Mouse (Mus musculus) brain, embryonic 18.5 days (tissue): ENCODE data around the gene Ern1.

Experiments used
- DNase-seq: peaks from one replicate; pipeline ENCODE4 v3.0.0-alpha.2; 2012; ENCODE audit warnings: low read depth, low spot score

The Ern1 gene

GRCm38 (mm10) chr11:106391546-106392188, 96.0 kb downstream of the Ern1 start:
- DNase-seq = peak; percentile 34

GRCm38 (mm10) chr11:106390757-106391156, 96.9 kb downstream of the Ern1 start:
- DNase-seq = no peak

GRCm38 (mm10) chr11:106389611-106390010, 98.0 kb downstream of the Ern1 start:
- DNase-seq = no peak

- no peak for DNase-seq
Measured at GRCm38 (mm10) chr11:106387791-106388216, 99.8 kb downstream of the Ern1 start, which contains the start of gene Icam2. TSS of gene Icam2 (minus strand) at chr11:106388075.

- no peak for DNase-seq
Measured at GRCm38 (mm10) chr11:106387020-106387419, 100.6 kb downstream of the Ern1 start.

- no peak for DNase-seq
Measured at GRCm38 (mm10) chr11:106386409-106386808, 101.2 kb downstream of the Ern1 start.

- DNase-seq = no peak
Measured at GRCm38 (mm10) chr11:106383051-106383790, 104.4 kb downstream of the Ern1 start.

- DNase-seq = no peak
Measured at GRCm38 (mm10) chr11:106382424-106382823, 105.2 kb downstream of the Ern1 start.

GRCm38 (mm10) chr11:106381883-106382282, 105.8 kb downstream of the Ern1 start:
- DNase-seq = no peak

- DNase-seq = no peak
Measured at GRCm38 (mm10) chr11:106381011-106381410, 106.6 kb downstream of the Ern1 start.

GRCm38 (mm10) chr11:106374979-106375378, 112.7 kb downstream of the Ern1 start:
- DNase-seq = no peak

GRCm38 (mm10) chr11:106374559-106374958, 113.1 kb downstream of the Ern1 start:
- no peak for DNase-seq

GRCm38 (mm10) chr11:106373998-106374397, 113.7 kb downstream of the Ern1 start:
- no peak for DNase-seq

GRCm38 (mm10) chr11:106366316-106366715, 121.3 kb downstream of the Ern1 start:
- peak; percentile 4 for DNase-seq

GRCm38 (mm10) chr11:106365366-106365765, 122.3 kb downstream of the Ern1 start, which contains the start of gene Prr29:
TSS of gene Prr29 (plus strand) at chr11:106365472.
- no peak for DNase-seq

GRCm38 (mm10) chr11:106364712-106365111, 122.9 kb downstream of the Ern1 start:
- DNase-seq = no peak

- DNase-seq = no peak
Measured at GRCm38 (mm10) chr11:106359350-106359749, 128.3 kb downstream of the Ern1 start.

GRCm38 (mm10) chr11:106355382-106356128, 132.1 kb downstream of the Ern1 start:
- DNase-seq = no peak

GRCm38 (mm10) chr11:106354181-106354580, 133.5 kb downstream of the Ern1 start:
- no peak for DNase-seq

- DNase-seq = no peak
Measured at GRCm38 (mm10) chr11:106353188-106353587, 134.5 kb downstream of the Ern1 start, which contains the start of gene Scn4a. TSS of gene Scn4a (minus strand) at chr11:106353288.

- no peak for DNase-seq
Measured at GRCm38 (mm10) chr11:106351941-106352340, 135.7 kb downstream of the Ern1 start.

- DNase-seq = no peak
Measured at GRCm38 (mm10) chr11:106351253-106351652, 136.4 kb downstream of the Ern1 start.
